Mouse (Mus musculus) regulatory T cell (primary cell): ENCODE measurements around the gene Pelp1.

Experiments used
- in situ Hi-C: fragments of 300-600 bp; cut with MboI, MseI; formaldehyde crosslinking; loops from one replicate; pipeline ENCODE4 v1.15.1; 2025; ENCODE audit warnings: high pct_unique_total_duplicates

Pelp1 gene

GRCm38 (mm10) chr11:70345061-70345460 is 64.8 kb downstream of the Pelp1 start:
- in situ Hi-C loops = no loop called here
